Mouse (Mus musculus) liver, embryonic 14.5 days (tissue): ENCODE measurements around the gene Tm9sf4. TPM values are rescaled to one million over a fixed set of nuclear protein-coding genes. Genes with fewer than 3 reads are reported as not detected.

Experiments used
- ATAC-seq: fragments of 200-750 bp; cut with Nextera tagmentation; 2 replicates; pipeline ENCODE4 v1.8.0; 2017; ENCODE audit warnings: moderate number of reproducible peaks, mild to moderate bottlenecking, moderate library complexity; ENCODE audit not compliant: insufficient read depth
- DNase-seq, 3 experiments: peaks; one replicate each; pipeline ENCODE4 v3.0.0-alpha.2; 2012 to 2013; ENCODE audit warnings: low read depth in 3 of 3, low spot score in 3 of 3
- H3K27ac ChIP-seq: fragments of 300-500 bp; sonication (generic); 2 replicates; pipeline ENCODE4 v1.5.1; 2014; ENCODE audit warnings: moderate library complexity, mild to moderate bottlenecking, control low read depth, inconsistent platforms
- H3K27me3 ChIP-seq: fragments of 300-500 bp; sonication (generic); 2 replicates; pipeline ENCODE4 v1.6.1; 2014; ENCODE audit warnings: mild to moderate bottlenecking, low read length, moderate library complexity; ENCODE audit not compliant: control insufficient read depth, insufficient read depth
- H3K36me3 ChIP-seq: fragments of 300-500 bp; sonication (generic); replicated peaks from 2 replicates; pipeline ENCODE4 v1.6.1; 2014; ENCODE audit warnings: low read depth; ENCODE audit not compliant: control insufficient read depth, insufficient read depth
- H3K4me1 ChIP-seq, 2 experiments: fragments of 200-500 bp in 1 of 2; fragments of 300-500 bp in 1 of 2; sonication (generic) in 1 of 2; replicated peaks; 2 replicates each; pipeline ENCODE4 v1.6.1; 2012 to 2014; ENCODE audit warnings: antibody characterized with exemption in 1 of 2, inconsistent platforms in 1 of 2, low read length in 1 of 2; ENCODE audit not compliant: control insufficient read depth in 2 of 2, insufficient read depth in 2 of 2
- H3K4me2 ChIP-seq: fragments of 300-500 bp; sonication (generic); 2 replicates; pipeline ENCODE4 v1.6.1; 2014; ENCODE audit warnings: low read depth, mild to moderate bottlenecking, control low read depth, moderate library complexity
- H3K4me3 ChIP-seq, 2 experiments: fragments of 200-500 bp in 1 of 2; fragments of 300-500 bp in 1 of 2; sonication (generic) in 1 of 2; 2 replicates each; pipeline ENCODE4 v1.5.1; 2012 to 2014; ENCODE audit warnings: low read depth in 2 of 2, low read length in 2 of 2, mild to moderate bottlenecking in 2 of 2, control low read depth in 1 of 2, inconsistent platforms in 1 of 2, moderate library complexity in 1 of 2; ENCODE audit not compliant: insufficient read depth in 1 of 2
- H3K9ac ChIP-seq: fragments of 300-500 bp; sonication (generic); replicated peaks from 2 replicates; pipeline ENCODE4 v1.6.1; 2014; ENCODE audit warnings: mild to moderate bottlenecking, control low read depth, moderate library complexity
- H3K9me3 ChIP-seq: fragments of 300-500 bp; sonication (generic); 2 replicates; pipeline ENCODE4 v1.6.1; 2016; ENCODE audit warnings: low read length, mixed read lengths; ENCODE audit not compliant: control insufficient read depth
- CTCF ChIP-seq: IDR thresholded peaks from 2 replicates; pipeline ENCODE4 v1.5.1; 2016; ENCODE audit warnings: antibody characterized with exemption, low read depth, control low read depth
- EP300 ChIP-seq: IDR thresholded peaks from 2 replicates; pipeline ENCODE4 v1.6.1; 2016; ENCODE audit warnings: antibody characterized with exemption, low read depth
- WGBS: fragments of 180-500 bp; shearing (Covaris S2); extraction: QIAGEN DNeasy Blood & Tissue Kit; methylation state at CpG from one replicate; pipeline ENCODE4 v1.1.7; 2014; ENCODE audit not compliant: insufficient replicate concordance; 5-methylcytosine and 5-hydroxymethylcytosine counted together
- polyA plus RNA-seq, 2 experiments: library from polyadenylated mRNA; depleted of rRNA in 1 of 2; stranded (reverse) in 1 of 2; unstranded in 1 of 2; fragments of >200 nt; fragmentation: Nextera tagmentation in 1 of 2; extraction: Ambion mirVana in 1 of 2; gene quantifications; 2 replicates each; pipeline versions ENCODE4 v1.2.1 to v1.2.3; 2012 to 2014

Gene Tm9sf4
- polyA plus RNA-seq, 2 experiments, result 13.0 to 23.7 TPM

GRCm38 (mm10) chr2:153194255-153194654 lies 33.2 kb downstream of the Tm9sf4 start:
- ATAC-seq, result peak; percentile 58; the same call in 1 of the 2 replicates
- TF ChIP-seq CTCF, result no peak
- no peak for TF ChIP-seq EP300

GRCm38 (mm10) chr2:153198485-153198884 lies 37.4 kb downstream of the Tm9sf4 start:
- H3K4me1 ChIP-seq, result peaks cover 0 to 4% of the 10 kb centered on the region in 2 experiments; a peak in 2 of 4 replicates
- ATAC-seq (0 out of 2 replicates have a peak, but pooled peaks have one; percentile 35), DNase-seq (no peak)
- H3K4me2 ChIP-seq, result no peak overlapping the region
- H3K27me3 ChIP-seq, result no peaks in the 10 kb centered on the region
- TF ChIP-seq EP300 (no peak), CTCF (no peak)
- no peaks in the 10 kb centered on the region for H3K9me3 ChIP-seq
- H3K4me3 ChIP-seq, result no peak overlapping the region
- 41% methylated on average over 5 of the region's 5 CpGs for WGBS
- peaks cover 25% of the 10 kb centered on the region for H3K36me3 ChIP-seq
- no peak overlapping the region for H3K9ac ChIP-seq
- no peak overlapping the region for H3K27ac ChIP-seq

More at GRCm38 (mm10) chr2:153194255-153194654, 33.2 kb downstream of the Tm9sf4 start:
- Histone ChIP-seq H3K4me2 (no peak overlapping the region), H3K27ac (no peak overlapping the region), H3K4me3 (no peak overlapping the region), H3K27me3 (no peaks in the 10 kb centered on the region), H3K9ac (no peak overlapping the region), H3K4me1 (peaks cover 0 to 4% of the 10 kb centered on the region in 2 experiments; a peak in 2 of 4 replicates), H3K36me3 (peaks cover 41% of the 10 kb centered on the region), H3K9me3 (no peaks in the 10 kb centered on the region)
- WGBS, result 54% methylated on average over 3 of the region's 3 CpGs
- DNase-seq, result no peak

GRCm38 (mm10) chr2:153199114-153199513 lies 38.0 kb downstream of the Tm9sf4 start:
- H3K4me2 ChIP-seq, result no peak overlapping the region
- H3K36me3 ChIP-seq, result peaks cover 25% of the 10 kb centered on the region
- no peak for TF ChIP-seq CTCF
- TF ChIP-seq EP300, result no peak
- ATAC-seq (no peak), DNase-seq (no peak)
- no peak overlapping the region for H3K27ac ChIP-seq
- H3K9ac ChIP-seq, result no peak overlapping the region
- WGBS, result 39% methylated on average over 2 of the region's 2 CpGs
- H3K4me1 ChIP-seq, result peaks cover 0 to 2% of the 10 kb centered on the region in 2 experiments; a peak in 2 of 4 replicates
- no peak overlapping the region for H3K4me3 ChIP-seq
- no peaks in the 10 kb centered on the region for H3K27me3 ChIP-seq
- no peaks in the 10 kb centered on the region for H3K9me3 ChIP-seq

GRCm38 (mm10) chr2:153202766-153203165 lies 41.7 kb downstream of the Tm9sf4 start:
- DNase-seq, result no peak
- peaks cover 19% of the 10 kb centered on the region for H3K36me3 ChIP-seq
- no peaks in the 10 kb centered on the region; a peak in 1 of 4 replicates for H3K4me1 ChIP-seq
- H3K9me3 ChIP-seq, result no peaks in the 10 kb centered on the region
- no peak overlapping the region for H3K4me3 ChIP-seq
- WGBS, result 85% methylated on average over 1 of the region's 1 CpGs
- TF ChIP-seq EP300 (no peak), CTCF (no peak)
- no peak overlapping the region for H3K4me2 ChIP-seq
- no peak overlapping the region for H3K27ac ChIP-seq
- no peak overlapping the region for H3K9ac ChIP-seq
- no peaks in the 10 kb centered on the region for H3K27me3 ChIP-seq
- no peak for ATAC-seq

GRCm38 (mm10) chr2:153208149-153208548 lies 47.0 kb downstream of the Tm9sf4 start:
- Histone ChIP-seq H3K4me2 (no peak overlapping the region), H3K4me1 (no peaks in the 10 kb centered on the region), H3K9me3 (no peaks in the 10 kb centered on the region), H3K27me3 (no peaks in the 10 kb centered on the region), H3K36me3 (peaks cover 14% of the 10 kb centered on the region), H3K9ac (no peak overlapping the region), H3K27ac (no peak overlapping the region), H3K4me3 (no peak overlapping the region)
- TF ChIP-seq CTCF, result no peak
- TF ChIP-seq EP300, result no peak
- no peak for ATAC-seq
- 90% methylated on average over 2 of the region's 2 CpGs for WGBS
- DNase-seq, result no peak
